In the genomic region with DNA sequence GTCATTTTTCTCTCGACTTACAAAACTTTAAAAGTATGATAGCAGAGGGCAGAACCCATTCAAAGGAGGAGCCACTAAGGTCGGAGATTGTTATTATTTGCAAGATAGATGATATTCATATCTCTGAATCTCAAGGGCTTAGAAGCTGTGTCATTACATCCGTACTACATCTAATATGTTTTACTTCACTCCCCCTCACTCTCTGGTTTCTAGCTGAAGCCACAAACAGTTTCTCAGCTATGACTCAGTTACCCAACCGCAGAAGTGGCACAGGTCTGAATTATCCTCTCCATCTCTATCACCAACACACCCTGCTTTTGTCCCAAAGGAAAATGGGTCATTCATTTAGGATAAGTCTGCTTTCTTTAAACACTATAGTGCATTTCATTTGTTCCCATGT, we compare ENCODE assay signal across 22 mouse cellular contexts.
"Had no signal": no experiment of that assay in that cellular context is flagged by ENCODE, and none has a peak within 500 bp of the region (broad histone marks: within the 10 kb centered on the region; RNA-seq: fewer than 3 reads in every experiment).

No protein-coding gene starts in this region.

- DNase-seq: kidney, postnatal 25 days; layer of hippocampus, adult 9-11 months; liver; lung, adult 18-20 months; lung, postnatal 10 days; lung, postnatal 36 days; retina, postnatal 1 day; thymus, adult 2 months; thymus, postnatal 14 days; thymus, postnatal 4 days had no signal

- H3K9ac ChIP-seq: limb, embryonic 13.5 days; liver, embryonic 12.5 days; liver, embryonic 15.5 days; lung, embryonic 15.5 days; midbrain, embryonic 13.5 days; neural tube, embryonic 13.5 days had no signal

- H3K27ac ChIP-seq: kidney, postnatal 0 days; limb, embryonic 10.5 days; limb, embryonic 13.5 days; liver, embryonic 12.5 days; liver, embryonic 15.5 days; lung, embryonic 15.5 days; midbrain, embryonic 10.5 days; midbrain, embryonic 13.5 days; neural tube, embryonic 13.5 days; stomach, postnatal 0 days had no signal

- ATAC-seq: liver, embryonic 12.5 days; midbrain, embryonic 13.5 days had no signal

- H3K36me3 ChIP-seq: limb, embryonic 10.5 days; limb, embryonic 13.5 days; liver, embryonic 12.5 days; liver, embryonic 15.5 days; lung, embryonic 15.5 days; midbrain, embryonic 10.5 days; midbrain, embryonic 13.5 days; neural tube, embryonic 13.5 days had no signal

- H3K4me2 ChIP-seq: limb, embryonic 13.5 days; liver, embryonic 12.5 days; liver, embryonic 15.5 days; lung, embryonic 15.5 days; midbrain, embryonic 13.5 days; neural tube, embryonic 13.5 days had no signal

- H3K4me1 ChIP-seq: limb, embryonic 13.5 days; liver, embryonic 12.5 days; liver, embryonic 15.5 days; lung, embryonic 15.5 days; megakaryocyte, embryonic 14.5 days; midbrain, embryonic 13.5 days; neural tube, embryonic 13.5 days had no signal

- H3K27me3 ChIP-seq: limb, embryonic 13.5 days; liver, embryonic 12.5 days; liver, embryonic 15.5 days; lung, embryonic 15.5 days; megakaryocyte, embryonic 14.5 days; midbrain, embryonic 13.5 days; neural tube, embryonic 13.5 days had no signal

- H3K9me3 ChIP-seq: limb, embryonic 10.5 days; limb, embryonic 13.5 days; liver, embryonic 12.5 days; liver, embryonic 15.5 days; lung, embryonic 15.5 days; megakaryocyte, embryonic 14.5 days; midbrain, embryonic 10.5 days; midbrain, embryonic 13.5 days; neural tube, embryonic 13.5 days had no signal

- H3K4me3 ChIP-seq: layer of hippocampus, adult 2 months; limb, embryonic 10.5 days; limb, embryonic 13.5 days; liver, embryonic 12.5 days; liver, embryonic 15.5 days; lung, embryonic 15.5 days; megakaryocyte, embryonic 14.5 days; midbrain, embryonic 10.5 days; midbrain, embryonic 13.5 days; neural tube, embryonic 13.5 days had no signal
